Mouse (Mus musculus): Measurements from ENCODE around the gene Fgfrl1.

Gene Fgfrl1

GRCm38 (mm10) chr5:108692271-108692670 lies at the start of gene Fgfrl1:
Gene Fgfrl1, plus strand, starts transcription at chr5:108692382.
- peak; percentile 73 for DNase-seq (ENCODE audit: extremely low read depth, insufficient read length, low spot score)

- DNase-seq (ENCODE audit: extremely low read depth, insufficient read length, low spot score) = no peak
Measured at GRCm38 (mm10) chr5:108643674-108644073, 48.5 kb upstream of the Fgfrl1 start.

GRCm38 (mm10) chr5:108645651-108646342 lies 46.4 kb upstream of the Fgfrl1 start:
- no peak for DNase-seq (ENCODE audit: extremely low read depth, insufficient read length, low spot score)

GRCm38 (mm10) chr5:108646343-108646660 lies 45.9 kb upstream of the Fgfrl1 start:
- DNase-seq (ENCODE audit: extremely low read depth, insufficient read length, low spot score) = no peak

GRCm38 (mm10) chr5:108647311-108647710 lies 44.9 kb upstream of the Fgfrl1 start:
- DNase-seq (ENCODE audit: extremely low read depth, insufficient read length, low spot score) = no peak

- DNase-seq (ENCODE audit: extremely low read depth, insufficient read length, low spot score) = no peak
Measured at GRCm38 (mm10) chr5:108647820-108648465, 44.2 kb upstream of the Fgfrl1 start.

- DNase-seq (ENCODE audit: extremely low read depth, insufficient read length, low spot score) = no peak
Measured at GRCm38 (mm10) chr5:108648937-108649576, 43.1 kb upstream of the Fgfrl1 start.

GRCm38 (mm10) chr5:108650341-108650740 lies 41.8 kb upstream of the Fgfrl1 start:
- no peak for DNase-seq (ENCODE audit: extremely low read depth, insufficient read length, low spot score)

GRCm38 (mm10) chr5:108651136-108651720 lies 41.0 kb upstream of the Fgfrl1 start:
- DNase-seq (ENCODE audit: extremely low read depth, insufficient read length, low spot score) = no peak

- DNase-seq (ENCODE audit: extremely low read depth, insufficient read length, low spot score) = no peak
Measured at GRCm38 (mm10) chr5:108651823-108652222, 40.4 kb upstream of the Fgfrl1 start.

GRCm38 (mm10) chr5:108653341-108653740 lies 38.8 kb upstream of the Fgfrl1 start:
- DNase-seq (ENCODE audit: extremely low read depth, insufficient read length, low spot score) = no peak

- no peak for DNase-seq (ENCODE audit: extremely low read depth, insufficient read length, low spot score)
Measured at GRCm38 (mm10) chr5:108654444-108654990, 37.7 kb upstream of the Fgfrl1 start.

GRCm38 (mm10) chr5:108655381-108655780 lies 36.8 kb upstream of the Fgfrl1 start:
- no peak for DNase-seq (ENCODE audit: extremely low read depth, insufficient read length, low spot score)

GRCm38 (mm10) chr5:108655891-108656650 lies 36.1 kb upstream of the Fgfrl1 start:
- DNase-seq (ENCODE audit: extremely low read depth, insufficient read length, low spot score) = no peak

- DNase-seq (ENCODE audit: extremely low read depth, insufficient read length, low spot score) = no peak
Measured at GRCm38 (mm10) chr5:108657406-108657805, 34.8 kb upstream of the Fgfrl1 start.

- no peak for DNase-seq (ENCODE audit: extremely low read depth, insufficient read length, low spot score)
Measured at GRCm38 (mm10) chr5:108658611-108659010, 33.6 kb upstream of the Fgfrl1 start.

- DNase-seq (ENCODE audit: extremely low read depth, insufficient read length, low spot score) = no peak
Measured at GRCm38 (mm10) chr5:108659698-108660631, 32.2 kb upstream of the Fgfrl1 start, which contains the start of gene Idua. Gene Idua, plus strand, starts transcription at chr5:108660331.

GRCm38 (mm10) chr5:108660632-108661268 lies 31.4 kb upstream of the Fgfrl1 start:
- DNase-seq (ENCODE audit: extremely low read depth, insufficient read length, low spot score) = peak; percentile 87

- DNase-seq (ENCODE audit: extremely low read depth, insufficient read length, low spot score) = no peak
Measured at GRCm38 (mm10) chr5:108662772-108663171, 29.4 kb upstream of the Fgfrl1 start.

All from 3134 (cell line).